Mouse (Mus musculus): Measurements from ENCODE around the gene Cgn. TPM values are rescaled to one million over a fixed set of nuclear protein-coding genes. Genes with fewer than 3 reads are reported as not detected.

The Cgn gene
- polyA plus RNA-seq, 1 experiment from 2014 or later, result 42.1 TPM

- Histone ChIP-seq H3K4me3 (ENCODE audit: low read depth, low read length) (no peak overlapping the region), H3K9ac (ENCODE audit: low read depth, low read length) (no peak overlapping the region), H3K36me3 (ENCODE audit: control insufficient read depth, insufficient read depth) (no peaks in the 10 kb centered on the region), H3K4me2 (replicated peaks; ENCODE audit: low read depth) (no peak overlapping the region), H3K4me1 (replicated peaks; ENCODE audit: control insufficient read depth, insufficient read depth, low read length) (0 out of 2 replicates have a peak, but pooled peaks cover 3% of the 10 kb centered on the region), H3K9me3 (ENCODE audit: control insufficient read depth) (no peaks in the 10 kb centered on the region), H3K27me3 (replicated peaks; ENCODE audit: control insufficient read depth, insufficient read depth, low read length) (no peaks in the 10 kb centered on the region), H3K27ac (ENCODE audit: low read depth, low read length) (no peak overlapping the region)
- TF ChIP-seq CTCF (IDR thresholded peaks at IDR 0.05; ENCODE audit: low read depth), result no peak
- ATAC-seq, result no peak
- 84% methylated on average over 2 of the region's 2 CpGs for WGBS
Observed at GRCm38 (mm10) chr3:94794359-94794758, 8.1 kb upstream of the Cgn start.

- H3K27ac ChIP-seq (ENCODE audit: low read depth, low read length), result no peak overlapping the region
- TF ChIP-seq CTCF (IDR thresholded peaks at IDR 0.05; ENCODE audit: low read depth), result no peak
- no peaks in the 10 kb centered on the region for H3K36me3 ChIP-seq (ENCODE audit: control insufficient read depth, insufficient read depth)
- H3K9me3 ChIP-seq (ENCODE audit: control insufficient read depth), result no peaks in the 10 kb centered on the region
- H3K27me3 ChIP-seq (replicated peaks; ENCODE audit: control insufficient read depth, insufficient read depth, low read length), result no peaks in the 10 kb centered on the region
- H3K4me3 ChIP-seq (ENCODE audit: low read depth, low read length), result no peak overlapping the region
- no peak overlapping the region for H3K9ac ChIP-seq (ENCODE audit: low read depth, low read length)
- WGBS, result 42% methylated on average over 2 of the region's 2 CpGs
- H3K4me2 ChIP-seq (replicated peaks; ENCODE audit: low read depth), result no peak overlapping the region
- H3K4me1 ChIP-seq (replicated peaks; ENCODE audit: control insufficient read depth, insufficient read depth, low read length), result 0 out of 2 replicates have a peak, but pooled peaks cover 3% of the 10 kb centered on the region
- no peak for ATAC-seq
Observed at GRCm38 (mm10) chr3:94793672-94794071, 7.4 kb upstream of the Cgn start.

- H3K36me3 ChIP-seq (ENCODE audit: control insufficient read depth, insufficient read depth), result no peaks in the 10 kb centered on the region
- 88% methylated on average over 2 of the region's 2 CpGs for WGBS
- H3K27me3 ChIP-seq (replicated peaks; ENCODE audit: control insufficient read depth, insufficient read depth, low read length), result no peaks in the 10 kb centered on the region
- no peak overlapping the region for H3K4me2 ChIP-seq (replicated peaks; ENCODE audit: low read depth)
- H3K9ac ChIP-seq (ENCODE audit: low read depth, low read length), result no peak overlapping the region
- TF ChIP-seq CTCF (IDR thresholded peaks at IDR 0.05; ENCODE audit: low read depth), result no peak
- H3K27ac ChIP-seq (ENCODE audit: low read depth, low read length), result no peak overlapping the region
- H3K4me1 ChIP-seq (replicated peaks; ENCODE audit: control insufficient read depth, insufficient read depth, low read length), result 0 out of 2 replicates have a peak, but pooled peaks cover 3% of the 10 kb centered on the region
- no peak for ATAC-seq
- no peaks in the 10 kb centered on the region for H3K9me3 ChIP-seq (ENCODE audit: control insufficient read depth)
- H3K4me3 ChIP-seq (ENCODE audit: low read depth, low read length), result no peak overlapping the region
Observed at GRCm38 (mm10) chr3:94792258-94792657, 6.0 kb upstream of the Cgn start.

- H3K4me1 ChIP-seq (replicated peaks; ENCODE audit: control insufficient read depth, insufficient read depth, low read length), result 0 out of 2 replicates have a peak, but pooled peaks cover 3% of the 10 kb centered on the region
- no peaks in the 10 kb centered on the region for H3K27me3 ChIP-seq (replicated peaks; ENCODE audit: control insufficient read depth, insufficient read depth, low read length)
- no peak overlapping the region for H3K4me2 ChIP-seq (replicated peaks; ENCODE audit: low read depth)
- H3K36me3 ChIP-seq (ENCODE audit: control insufficient read depth, insufficient read depth), result no peaks in the 10 kb centered on the region
- no peak for ATAC-seq
- 63% methylated on average over 2 of the region's 2 CpGs for WGBS
- no peaks in the 10 kb centered on the region for H3K9me3 ChIP-seq (ENCODE audit: control insufficient read depth)
- H3K27ac ChIP-seq (ENCODE audit: low read depth, low read length), result no peak overlapping the region
- no peak overlapping the region for H3K4me3 ChIP-seq (ENCODE audit: low read depth, low read length)
- H3K9ac ChIP-seq (ENCODE audit: low read depth, low read length), result no peak overlapping the region
- TF ChIP-seq CTCF (IDR thresholded peaks at IDR 0.05; ENCODE audit: low read depth), result no peak
Observed at GRCm38 (mm10) chr3:94789516-94789915, 3.2 kb upstream of the Cgn start.

GRCm38 (mm10) chr3:94789071-94789470 is 2.8 kb upstream of the Cgn start:
- H3K9ac ChIP-seq (ENCODE audit: low read depth, low read length), result no peak overlapping the region
- peak; percentile 62 for TF ChIP-seq CTCF (IDR thresholded peaks at IDR 0.05; ENCODE audit: low read depth)
- H3K27ac ChIP-seq (ENCODE audit: low read depth, low read length), result no peak overlapping the region
- H3K36me3 ChIP-seq (ENCODE audit: control insufficient read depth, insufficient read depth), result no peaks in the 10 kb centered on the region
- no peak for ATAC-seq
- no peaks in the 10 kb centered on the region for H3K9me3 ChIP-seq (ENCODE audit: control insufficient read depth)
- no peak overlapping the region for H3K4me2 ChIP-seq (replicated peaks; ENCODE audit: low read depth)
- 0 out of 2 replicates have a peak, but pooled peaks cover 3% of the 10 kb centered on the region for H3K4me1 ChIP-seq (replicated peaks; ENCODE audit: control insufficient read depth, insufficient read depth, low read length)
- no peaks in the 10 kb centered on the region for H3K27me3 ChIP-seq (replicated peaks; ENCODE audit: control insufficient read depth, insufficient read depth, low read length)
- H3K4me3 ChIP-seq (ENCODE audit: low read depth, low read length), result no peak overlapping the region
- 52% methylated on average over 1 of the region's 1 CpGs for WGBS

GRCm38 (mm10) chr3:94787122-94787780 is 959 bp upstream of the Cgn start:
- Histone ChIP-seq H3K9me3 (ENCODE audit: control insufficient read depth) (no peaks in the 10 kb centered on the region), H3K27me3 (replicated peaks; ENCODE audit: control insufficient read depth, insufficient read depth, low read length) (no peaks in the 10 kb centered on the region), H3K4me2 (replicated peaks; ENCODE audit: low read depth) (peak overlapping the region; percentile 71), H3K27ac (ENCODE audit: low read depth, low read length) (peak overlapping the region; percentile 76), H3K4me3 (ENCODE audit: low read depth, low read length) (peak overlapping the region; percentile 62), H3K4me1 (replicated peaks; ENCODE audit: control insufficient read depth, insufficient read depth, low read length) (no peaks in the 10 kb centered on the region), H3K36me3 (ENCODE audit: control insufficient read depth, insufficient read depth) (no peaks in the 10 kb centered on the region), H3K9ac (ENCODE audit: low read depth, low read length) (0 out of 2 replicates have a peak overlapping the region, but pooled peaks have one; percentile 45)
- WGBS, result under 1% methylated on average over 10 of the region's 11 CpGs
- no peak for ATAC-seq
- TF ChIP-seq CTCF (IDR thresholded peaks at IDR 0.05; ENCODE audit: low read depth), result no peak
